Mouse (Mus musculus): Measurements from ENCODE around the gene Gab2.

Gene Gab2

DNA sequence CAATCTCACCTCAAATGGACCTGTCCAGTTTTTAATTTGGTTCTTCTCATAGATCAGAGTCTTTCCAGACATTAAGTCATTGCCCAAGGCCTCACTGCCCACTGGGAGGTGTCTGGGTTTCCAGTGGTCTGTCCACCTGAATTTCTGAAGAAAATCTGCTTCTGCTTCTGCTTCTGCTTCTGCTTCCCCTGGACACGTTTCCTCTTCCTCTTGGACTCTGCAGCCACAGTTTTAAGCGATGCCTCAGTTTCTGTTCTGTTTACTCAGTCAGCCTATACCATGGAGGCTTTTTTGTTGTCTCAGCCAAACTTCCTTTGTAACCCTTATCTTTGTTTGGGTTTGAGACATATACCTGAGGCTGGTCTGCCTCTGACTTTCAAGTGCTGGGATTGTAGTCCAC is 170.3 kb downstream of the Gab2 start:
- no peak for DNase-seq (ENCODE audit: low spot score)

GRCm38 (mm10) chr7:97262541-97262940 is 181.2 kb downstream of the Gab2 start:
- peak; percentile 70 for DNase-seq (ENCODE audit: low spot score)

- no peak for DNase-seq (ENCODE audit: low spot score)
These were observed 189.0 kb downstream of the Gab2 start for GRCm38 (mm10) chr7:97270367-97270766.

- no peak for DNase-seq (ENCODE audit: low spot score)
These were observed 189.7 kb downstream of the Gab2 start for GRCm38 (mm10) chr7:97271068-97271467.

DNA sequence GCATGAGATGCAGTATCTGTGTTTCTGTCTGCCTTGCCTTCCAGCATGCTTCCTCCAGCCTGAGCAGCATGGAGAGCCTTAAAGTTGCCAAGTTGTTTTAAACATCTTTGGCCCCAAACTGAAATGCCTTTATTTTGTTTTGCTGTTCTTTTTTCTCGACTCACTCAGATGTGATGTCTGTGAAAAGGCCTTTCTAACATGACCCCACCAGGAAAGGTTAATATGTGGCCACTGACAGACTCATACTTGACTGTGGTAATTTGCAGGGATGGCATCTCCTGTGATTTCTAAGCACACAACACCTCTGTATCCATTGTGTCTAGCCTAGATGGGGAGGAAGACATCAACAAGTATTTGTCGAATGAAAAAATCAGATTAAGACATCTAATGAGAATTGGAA is 215.6 kb downstream of the Gab2 start:
- no peak for DNase-seq (ENCODE audit: low spot score)

DNA sequence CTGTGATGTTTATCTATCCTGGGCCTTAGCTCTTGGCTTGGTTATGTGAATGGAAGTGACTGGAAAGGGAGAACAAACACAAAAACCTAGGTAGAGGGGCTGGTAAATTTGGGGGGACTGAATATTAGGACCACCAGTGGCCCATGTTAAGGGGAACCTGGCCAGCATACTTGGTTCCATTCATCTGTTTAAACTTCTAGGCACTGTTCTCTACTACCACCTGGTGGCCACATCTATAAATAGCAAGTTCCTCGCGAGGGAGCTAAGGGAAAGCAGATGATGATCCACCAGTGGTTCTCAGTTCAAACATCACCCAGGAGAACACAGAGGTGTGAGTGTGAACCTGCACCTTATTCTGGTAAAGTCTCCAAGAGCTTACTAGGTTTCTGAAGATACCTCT is 216.1 kb downstream of the Gab2 start:
- DNase-seq (ENCODE audit: low spot score) = peak; percentile 74

GRCm38 (mm10) chr7:97298279-97298678 is 216.9 kb downstream of the Gab2 start:
- DNase-seq (ENCODE audit: low spot score) = no peak

DNA sequence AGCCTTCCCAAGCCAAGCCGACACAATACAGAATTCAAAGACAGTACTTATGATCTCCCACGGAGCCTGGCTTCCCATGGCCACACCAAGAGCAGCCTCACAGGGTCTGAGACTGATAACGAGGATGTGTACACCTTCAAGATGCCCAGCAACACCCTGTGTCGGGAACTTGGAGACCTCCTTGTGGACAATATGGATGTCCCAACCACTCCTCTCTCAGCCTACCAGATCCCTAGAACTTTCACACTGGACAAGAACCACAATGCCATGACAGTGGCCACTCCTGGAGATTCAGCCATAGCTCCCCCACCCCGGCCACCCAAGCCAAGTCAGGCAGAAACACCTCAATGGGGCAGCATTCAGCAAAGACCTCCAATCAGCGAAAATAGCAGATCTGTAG is 217.6 kb downstream of the Gab2 start:
- DNase-seq (ENCODE audit: low spot score) = no peak

GRCm38 (mm10) chr7:97300914-97301313 is 219.5 kb downstream of the Gab2 start:
- no peak for DNase-seq (ENCODE audit: low spot score)

- no peak for DNase-seq (ENCODE audit: low spot score)
These were observed 219.9 kb downstream of the Gab2 start for GRCm38 (mm10) chr7:97301321-97301720.

DNA sequence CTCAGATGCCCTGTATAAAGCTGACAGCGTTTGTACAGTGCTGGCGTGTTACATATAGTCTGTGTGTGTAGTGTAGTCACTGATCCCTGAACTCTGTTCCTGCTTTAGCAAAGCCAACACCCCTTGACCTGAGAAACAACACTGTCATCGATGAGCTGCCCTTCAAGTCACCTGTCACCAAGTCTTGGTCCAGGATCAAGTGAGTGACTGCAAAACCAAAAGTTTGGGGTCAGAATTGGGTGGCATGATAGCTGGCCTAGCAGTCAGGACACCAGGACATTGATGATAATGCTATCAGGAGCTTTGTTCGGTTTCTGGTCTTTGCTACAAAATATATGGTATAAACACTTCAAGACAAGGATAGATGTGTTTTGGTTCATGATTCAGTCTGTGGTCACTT is 220.9 kb downstream of the Gab2 start:
- DNase-seq (ENCODE audit: low spot score) = no peak

DNA sequence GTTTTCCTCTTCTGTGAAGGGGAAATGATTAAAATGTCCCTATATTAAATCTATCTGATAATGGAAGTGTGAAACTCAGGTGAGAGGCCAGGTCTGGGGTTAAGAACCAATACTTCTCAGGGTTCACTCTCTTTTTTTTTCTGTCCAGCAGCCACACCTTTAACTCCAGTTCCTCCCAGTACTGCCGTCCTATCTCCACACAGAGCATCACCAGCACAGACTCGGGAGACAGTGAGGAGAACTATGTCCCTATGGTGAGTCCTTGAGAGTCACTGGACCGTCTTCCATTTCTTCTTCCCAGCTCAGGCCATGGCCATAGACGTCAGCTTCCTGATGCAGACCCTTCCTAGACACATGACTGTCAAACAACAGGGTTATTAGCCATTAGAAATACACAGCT is 221.5 kb downstream of the Gab2 start:
- no peak for DNase-seq (ENCODE audit: low spot score)

DNA sequence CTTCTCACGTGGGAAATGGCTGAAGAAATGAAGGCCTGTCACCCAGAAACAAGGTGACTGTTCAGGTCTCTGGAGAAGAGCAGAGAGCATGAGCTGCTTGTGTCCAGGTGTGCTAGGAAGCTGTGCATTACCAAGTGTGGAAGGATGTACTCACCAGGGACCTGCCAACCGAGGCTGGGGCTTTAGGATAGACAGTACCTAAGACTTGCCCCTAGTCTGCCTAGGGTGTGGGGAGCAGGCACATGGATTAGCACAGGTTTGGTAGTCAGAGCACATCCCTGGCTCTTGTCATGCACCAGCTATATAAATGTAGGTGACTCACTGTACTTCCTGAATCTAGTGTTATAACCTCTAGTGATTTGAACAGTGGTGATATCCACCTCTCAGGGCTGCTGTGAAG is 222.2 kb downstream of the Gab2 start:
- DNase-seq (ENCODE audit: low spot score) = no peak

DNA sequence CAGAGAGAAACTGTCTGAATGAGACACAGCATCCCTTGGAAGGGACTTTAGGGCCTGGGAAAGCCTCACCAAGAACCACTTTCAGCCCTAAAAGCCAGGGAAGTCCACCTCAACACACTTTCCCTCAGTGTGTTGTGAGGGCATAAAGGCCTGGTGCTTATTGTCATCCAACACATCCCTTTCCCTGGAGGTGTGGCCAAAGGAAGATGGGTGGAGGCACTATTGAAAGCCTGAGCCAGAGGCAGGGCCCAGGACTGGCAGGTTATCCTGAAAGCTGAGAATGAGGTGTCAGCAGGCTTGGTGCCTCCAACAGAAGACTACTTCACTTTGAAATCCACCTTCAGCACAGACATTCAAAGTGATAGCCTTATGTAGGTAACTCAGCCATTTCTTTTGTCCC is 223.1 kb downstream of the Gab2 start:
- no peak for DNase-seq (ENCODE audit: low spot score)

DNA sequence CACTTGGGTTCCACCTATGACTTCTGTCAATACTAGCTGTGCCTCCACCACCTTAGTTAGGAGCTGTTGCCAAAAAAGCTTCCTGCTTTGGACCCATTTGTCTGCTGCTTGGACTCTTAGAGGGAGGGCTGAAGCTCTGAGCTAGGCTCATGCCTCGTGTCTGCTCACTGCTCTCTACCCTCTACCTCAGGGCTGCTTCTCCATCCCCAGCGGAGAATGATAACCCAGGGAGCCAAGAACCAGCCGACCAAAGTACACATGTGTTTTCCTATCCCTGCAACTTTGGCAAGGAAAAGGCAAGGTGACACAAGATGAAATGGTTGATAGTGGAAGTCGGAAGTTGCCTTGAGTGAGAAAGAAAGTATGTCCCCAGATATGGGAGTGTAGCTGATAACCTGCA is 223.8 kb downstream of the Gab2 start:
- no peak for DNase-seq (ENCODE audit: low spot score)

GRCm38 (mm10) chr7:97306813-97307212 is 225.4 kb downstream of the Gab2 start:
- no peak for DNase-seq (ENCODE audit: low spot score)

GRCm38 (mm10) chr7:97307546-97307945 is 226.2 kb downstream of the Gab2 start:
- DNase-seq (ENCODE audit: low spot score) = no peak

GRCm38 (mm10) chr7:97309461-97310340 is 228.3 kb downstream of the Gab2 start:
- no peak for DNase-seq (ENCODE audit: low spot score)

- DNase-seq (ENCODE audit: low spot score) = no peak
These were observed 228.9 kb downstream of the Gab2 start for GRCm38 (mm10) chr7:97310341-97310635.

DNA sequence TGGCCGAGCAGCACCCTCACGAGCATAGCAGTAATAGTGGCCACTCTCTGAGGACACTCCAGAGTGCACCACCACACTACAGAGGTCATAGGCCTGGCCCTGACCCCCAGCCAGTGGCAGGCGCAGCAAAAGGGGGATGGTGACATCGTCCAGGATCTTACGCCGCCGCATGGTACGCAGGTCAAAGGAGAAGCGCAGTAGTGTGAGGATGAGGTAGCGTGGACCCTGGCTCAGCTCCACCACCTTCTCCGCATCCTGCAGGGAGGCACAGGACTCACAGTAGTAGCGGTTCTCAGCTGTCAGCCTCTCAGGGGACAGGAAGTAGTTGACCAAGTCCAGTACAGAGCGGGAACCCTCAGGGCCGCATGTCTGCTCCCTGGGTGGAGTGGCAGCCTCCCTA is 230.2 kb downstream of the Gab2 start:
- no peak for DNase-seq (ENCODE audit: low spot score)

DNA sequence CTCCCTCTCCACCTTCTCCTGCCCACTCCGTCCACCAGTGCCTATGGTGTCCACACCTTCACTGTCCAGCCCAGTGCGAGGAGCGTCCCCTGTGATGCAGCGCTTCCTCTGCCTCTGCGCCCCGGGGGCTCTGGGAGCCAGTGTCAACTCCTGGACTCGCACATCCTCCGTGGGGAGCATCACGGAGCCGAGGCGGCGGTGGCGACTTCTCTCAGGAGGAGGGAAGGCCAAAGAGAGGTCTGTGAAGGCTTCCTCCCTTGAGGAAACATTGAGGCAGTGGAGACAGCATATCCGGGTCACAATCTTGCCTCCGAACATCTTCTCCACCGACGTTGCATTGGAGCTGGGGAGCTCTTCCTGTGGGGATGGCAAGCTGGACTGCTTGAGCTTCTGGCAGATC is 230.8 kb downstream of the Gab2 start:
- no peak for DNase-seq (ENCODE audit: low spot score)

DNA sequence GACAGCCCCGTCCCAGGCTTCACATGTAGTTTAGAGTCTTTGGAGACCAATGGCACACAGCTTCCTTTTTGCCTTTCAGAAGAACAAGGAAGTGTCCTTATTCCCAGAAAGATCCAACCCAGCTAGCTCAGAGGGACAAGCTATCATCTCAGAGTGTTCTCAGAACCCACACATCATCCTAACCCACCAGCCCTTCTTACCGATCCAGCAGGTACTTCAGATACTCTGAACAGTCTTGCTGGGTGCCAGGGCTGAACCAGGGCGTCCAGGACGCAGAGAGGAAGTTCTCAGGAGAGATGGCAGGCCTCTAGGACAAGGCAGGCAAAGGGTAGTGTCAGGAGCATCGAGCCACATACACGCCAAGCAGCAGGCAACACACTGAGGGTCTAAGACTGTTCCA is 231.5 kb downstream of the Gab2 start:
- DNase-seq (ENCODE audit: low spot score) = no peak

DNA sequence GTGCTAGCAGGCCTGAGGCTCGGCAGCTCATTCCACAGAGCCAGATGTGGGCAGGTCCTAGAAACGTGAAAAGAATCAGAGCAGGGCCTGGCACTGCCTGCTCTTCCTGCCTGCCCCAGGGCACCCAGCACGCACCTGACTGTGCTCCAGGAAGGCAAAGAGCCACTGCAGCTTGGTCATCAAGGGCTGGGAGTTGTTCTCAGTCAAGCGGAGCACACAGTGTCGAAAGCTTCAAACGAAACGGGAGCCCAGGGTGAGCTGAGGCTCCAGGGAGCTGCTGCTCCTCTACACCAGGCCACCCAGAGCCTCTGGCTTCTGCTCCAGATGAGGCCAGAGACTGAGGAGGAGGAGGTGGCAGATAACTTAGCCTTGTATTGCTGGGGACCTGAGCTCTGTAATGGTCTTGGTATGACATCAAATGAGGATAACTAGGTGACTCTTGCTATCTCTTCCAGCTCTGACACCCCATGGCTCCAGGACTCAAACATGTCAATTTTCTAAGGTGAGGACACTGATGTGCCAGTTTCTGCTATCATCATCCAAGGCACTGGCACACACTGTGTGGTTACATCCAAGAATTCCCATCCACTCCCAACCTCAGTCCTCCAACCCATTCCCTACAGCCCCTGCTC is 232.1 kb downstream of the Gab2 start:
- no peak for DNase-seq (ENCODE audit: low spot score)

GRCm38 (mm10) chr7:97314646-97315045 is 233.3 kb downstream of the Gab2 start:
- no peak for DNase-seq (ENCODE audit: low spot score)

Measured in adipocyte (in vitro differentiated cells).